Mouse (Mus musculus) neural tube, embryonic 10.5 days (tissue): ENCODE results near the gene Apoc4.
A peak's percentile ranks its signal among the peaks of the same experiment; 100 is the strongest.

ENCODE experiments used
- DNase-seq: peaks from one replicate; pipeline ENCODE4 v3.0.0-alpha.2; 2017; ENCODE audit warnings: low spot score; ENCODE audit errors: extremely low spot score

The Apoc4 gene

GRCm38 (mm10) chr7:19681202-19681694 is at the start of gene Apoc4, which contains the start of gene Gm44805:
TSS of gene Apoc4 (minus strand) at chr7:19681479.
TSS of gene Gm44805 (minus strand) at chr7:19681423.
- no peak for DNase-seq

- DNase-seq, result no peak
Measured at GRCm38 (mm10) chr7:19726541-19726940, 45.3 kb upstream of the Apoc4 start.

- DNase-seq, result no peak
Measured at GRCm38 (mm10) chr7:19724167-19724566, 42.9 kb upstream of the Apoc4 start.

GRCm38 (mm10) chr7:19722754-19723195 is 41.5 kb upstream of the Apoc4 start:
- no peak for DNase-seq

GRCm38 (mm10) chr7:19719200-19719599 is 37.9 kb upstream of the Apoc4 start:
- no peak for DNase-seq

- DNase-seq, result no peak
Measured at GRCm38 (mm10) chr7:19718297-19718952, 37.1 kb upstream of the Apoc4 start.

- DNase-seq, result no peak
Measured at GRCm38 (mm10) chr7:19717346-19717745, 36.1 kb upstream of the Apoc4 start.

GRCm38 (mm10) chr7:19716822-19717221 is 35.5 kb upstream of the Apoc4 start:
- no peak for DNase-seq

- no peak for DNase-seq
Measured at GRCm38 (mm10) chr7:19716055-19716682, 34.9 kb upstream of the Apoc4 start.

- DNase-seq, result peak; percentile 96
Measured at GRCm38 (mm10) chr7:19715239-19716054, 34.2 kb upstream of the Apoc4 start, which contains the start of gene Tomm40. TSS of gene Tomm40 (minus strand) at chr7:19715438.

- no peak for DNase-seq
Measured at GRCm38 (mm10) chr7:19714836-19715235, 33.6 kb upstream of the Apoc4 start.

- no peak for DNase-seq
Measured at GRCm38 (mm10) chr7:19713598-19713997, 32.3 kb upstream of the Apoc4 start.

GRCm38 (mm10) chr7:19713196-19713595 is 31.9 kb upstream of the Apoc4 start:
- DNase-seq, result no peak

- DNase-seq, result no peak
Measured at GRCm38 (mm10) chr7:19712414-19712813, 31.1 kb upstream of the Apoc4 start.

GRCm38 (mm10) chr7:19710650-19711049 is 29.4 kb upstream of the Apoc4 start:
- no peak for DNase-seq

- no peak for DNase-seq
Measured at GRCm38 (mm10) chr7:19705271-19705670, 24.0 kb upstream of the Apoc4 start.

- DNase-seq, result no peak
Measured at GRCm38 (mm10) chr7:19704475-19704874, 23.2 kb upstream of the Apoc4 start.

- no peak for DNase-seq
Measured at GRCm38 (mm10) chr7:19702859-19703555, 21.7 kb upstream of the Apoc4 start.

- DNase-seq, result peak; percentile 51
Measured at GRCm38 (mm10) chr7:19701069-19701761, 19.9 kb upstream of the Apoc4 start.

- no peak for DNase-seq
Measured at GRCm38 (mm10) chr7:19700299-19701068, 19.2 kb upstream of the Apoc4 start.
